Mouse (Mus musculus) cerebellum, adult 11-12 months (tissue): ENCODE measurements around the gene Klhl24.

Experiments
- DNase-seq: peaks from one replicate; pipeline ENCODE4 v3.0.0; 2022

Gene Klhl24

GRCm38 (mm10) chr16:20151991-20152390 lies 54.6 kb downstream of the Klhl24 start:
- no peak for DNase-seq

DNA sequence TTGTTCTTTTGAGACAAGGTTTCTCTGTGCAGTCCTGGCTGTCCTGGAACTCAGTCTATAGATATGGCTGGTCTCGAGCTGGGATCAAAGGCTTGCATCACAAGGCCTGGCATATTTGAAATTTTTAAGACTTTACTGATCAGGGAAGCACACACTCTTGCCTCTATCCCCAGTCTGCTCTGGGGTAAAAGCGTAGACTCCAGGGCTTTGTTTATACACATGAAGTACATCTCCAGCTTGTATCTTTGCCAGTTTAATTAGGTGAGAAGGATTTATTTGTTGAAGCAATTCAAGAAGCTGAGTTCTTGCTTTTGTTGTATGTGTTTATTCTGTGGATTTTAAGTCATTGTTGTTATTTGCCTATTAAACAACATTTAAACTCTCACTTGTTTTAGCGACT lies 56.4 kb downstream of the Klhl24 start:
- DNase-seq, result no peak

GRCm38 (mm10) chr16:20160130-20160529 lies 62.8 kb downstream of the Klhl24 start:
- no peak for DNase-seq

DNA sequence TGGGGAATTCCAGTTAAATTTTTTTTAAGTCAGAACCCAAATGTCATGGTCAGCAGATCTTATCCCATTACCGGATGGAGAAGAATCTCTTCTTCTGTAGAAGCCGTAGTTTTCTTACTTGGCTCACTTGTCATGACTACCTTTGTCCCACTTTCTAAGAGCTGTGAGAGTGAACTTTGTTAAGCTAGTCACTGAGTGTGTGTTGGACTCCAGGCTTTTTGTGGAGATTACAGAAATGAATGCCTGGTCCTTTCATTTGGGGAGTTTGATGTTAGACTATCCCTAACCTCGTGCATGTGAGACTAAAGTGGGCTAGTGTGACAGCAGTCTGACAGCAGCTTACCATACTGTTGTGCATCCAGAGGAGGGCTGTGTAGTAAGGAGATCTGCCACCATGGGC lies 71.7 kb downstream of the Klhl24 start:
- no peak for DNase-seq

DNA sequence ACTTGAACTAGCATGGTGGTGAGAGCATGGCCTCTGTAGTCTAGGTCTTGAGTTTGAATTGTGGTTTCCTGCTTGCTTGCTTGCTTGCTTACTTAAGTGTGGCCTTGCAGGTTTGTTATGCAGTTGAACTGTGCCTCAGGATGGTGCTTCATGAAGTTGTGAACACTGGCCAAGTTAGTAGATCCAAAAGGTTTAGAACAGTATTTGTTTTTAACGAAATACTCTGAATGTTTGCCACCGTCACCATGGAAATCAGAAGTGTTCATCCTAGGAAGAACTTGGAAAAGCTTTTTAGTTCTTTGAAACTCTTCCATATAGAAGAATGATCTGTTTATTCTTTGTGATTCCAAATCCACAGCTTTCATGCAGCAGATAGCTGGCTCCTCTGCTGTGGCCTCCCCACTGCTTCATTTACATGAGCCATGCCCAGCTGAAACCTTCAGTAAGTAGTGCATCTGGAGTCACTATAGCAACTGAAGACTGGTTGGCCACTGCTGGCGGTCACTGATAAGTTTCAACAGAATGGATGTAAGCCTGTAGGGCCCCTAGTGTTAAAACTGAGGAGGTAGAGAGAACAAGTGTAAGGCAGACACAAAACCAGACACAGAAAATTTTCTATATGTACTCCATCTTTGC lies 72.2 kb downstream of the Klhl24 start:
- no peak for DNase-seq
